Comparison of ENCODE assay signal across 12 mouse cellular contexts in genomic region chr10:82989418-82990025, GRCm38 (mm10). TPM values are rescaled to one million over a fixed set of nuclear protein-coding genes. Genes with fewer than 3 reads are reported as not detected.
A peak's percentile ranks its signal among the peaks of the same experiment; 100 is the strongest.
DNase-seq lines count a peak whose midpoint lies in the region; ATAC-seq and TF ChIP-seq lines count a peak whose summit lies in the region.
"Had no signal": no experiment of that assay in that cellular context is flagged by ENCODE, and none has a peak within 500 bp of the region (broad histone marks: within the 10 kb centered on the region; RNA-seq: fewer than 3 reads in every experiment).

No protein-coding gene starts in this region.

- 56% methylated on average over 13 of the region's 13 CpGs for WGBS in kidney, adult 2 months
- 42% methylated on average over 13 of the region's 13 CpGs for WGBS in kidney, embryonic 16.5 days
- WGBS in midbrain, embryonic 14.5 days, result 42% methylated on average over 13 of the region's 13 CpGs

- TF ChIP-seq CTCF in kidney, adult 2 months (conservative IDR thresholded peaks at IDR 0.05; ENCODE audit: insufficient read depth, insufficient read length, low read depth, low read length), result no peak

- peak; percentile 14 for DNase-seq in embryo, embryonic 10.5 days (ENCODE audit: low spot score)
- no peak for DNase-seq in embryo, embryonic 10 days (ENCODE audit: low spot score)
- peak; percentile 61 for DNase-seq in kidney, adult 2 months
- DNase-seq in kidney, postnatal 14 days, result no peak
- no peak for DNase-seq in midbrain, embryonic 14.5 days
- DNase-seq in frontal cortex, postnatal 36 days (ENCODE audit: low spot score in 2 of 2), result no peak
- DNase-seq: heart, adult 2 months; layer of hippocampus, adult 9-11 months; right cerebral cortex, postnatal 4 days had no signal

- no peaks in the 10 kb centered on the region for H3K36me3 ChIP-seq in kidney, adult 2 months (ENCODE audit: control insufficient read depth, insufficient read depth, low read length)
- no peaks in the 10 kb centered on the region for H3K36me3 ChIP-seq in kidney, embryonic 16.5 days (ENCODE audit: insufficient read depth, low read length)
- no peaks in the 10 kb centered on the region for H3K36me3 ChIP-seq in midbrain, embryonic 14.5 days (ENCODE audit: control insufficient read depth, insufficient read depth, low read length)

- no peak; the same call in 1 of the 2 replicates for ATAC-seq in kidney, embryonic 16.5 days (ENCODE audit: low FRiP score, low TSS enrichment)
- no peak for ATAC-seq in midbrain, embryonic 14.5 days (ENCODE audit: low FRiP score, low TSS enrichment)
- no peak for ATAC-seq in megakaryocyte-erythroid progenitor cell, adult 5-6 weeks (replicated peaks; ENCODE audit: low FRiP score, low TSS enrichment, poor library complexity, severe bottlenecking)
- ATAC-seq: hindbrain, embryonic 16.5 days had no signal

- no peak for TF ChIP-seq POLR2A in kidney, adult 2 months (IDR thresholded peaks at IDR 0.05; ENCODE audit: low read depth, low read length)

- no peaks in the 10 kb centered on the region for H3K9me3 ChIP-seq in kidney, embryonic 16.5 days (ENCODE audit: low read length)
- no peaks in the 10 kb centered on the region for H3K9me3 ChIP-seq in midbrain, embryonic 14.5 days (ENCODE audit: control insufficient read depth, low read length)

- no peak overlapping the region for H3K4me3 ChIP-seq in kidney, adult 2 months (ENCODE audit: insufficient read depth, low read depth, low read length)
- H3K4me3 ChIP-seq in kidney, embryonic 16.5 days (ENCODE audit: low read length), result no peak overlapping the region
- no peak overlapping the region for H3K4me3 ChIP-seq in midbrain, embryonic 14.5 days (replicated peaks; ENCODE audit: low read depth, low read length)
- H3K4me3 ChIP-seq: heart, adult 2 months had no signal

- peaks cover 15% of the 10 kb centered on the region for H3K4me1 ChIP-seq in kidney, adult 2 months (ENCODE audit: control insufficient read depth, insufficient read depth, low read length)
- H3K4me1 ChIP-seq in kidney, embryonic 16.5 days (ENCODE audit: insufficient read depth, low read length), result peaks cover 58% of the 10 kb centered on the region
- H3K4me1 ChIP-seq in midbrain, embryonic 14.5 days (ENCODE audit: control insufficient read depth, insufficient read depth, low read length), result peaks cover 45% of the 10 kb centered on the region

- H3K27me3 ChIP-seq in kidney, adult 2 months (replicated peaks; ENCODE audit: control insufficient read depth, insufficient read depth, low read length), result no peaks in the 10 kb centered on the region
- H3K27me3 ChIP-seq in kidney, embryonic 16.5 days (ENCODE audit: insufficient read depth, low read length), result no peaks in the 10 kb centered on the region
- H3K27me3 ChIP-seq in midbrain, embryonic 14.5 days (ENCODE audit: control insufficient read depth, insufficient read depth, low read length), result no peaks in the 10 kb centered on the region

- H3K4me2 ChIP-seq in kidney, embryonic 16.5 days (replicated peaks; ENCODE audit: low read depth, low read length), result peak overlapping the region; percentile 11; the same call in 1 of the 2 replicates
- H3K4me2 ChIP-seq in midbrain, embryonic 14.5 days (ENCODE audit: low read length), result peak overlapping the region; percentile 19; the same call in 1 of the 2 replicates

- H3K9ac ChIP-seq in kidney, embryonic 16.5 days (replicated peaks; ENCODE audit: low read length), result no peak overlapping the region
- H3K9ac ChIP-seq in midbrain, embryonic 14.5 days (replicated peaks; ENCODE audit: low read length), result no peak overlapping the region

- H3K27ac ChIP-seq in kidney, adult 2 months (ENCODE audit: insufficient read depth, low read depth, low read length), result peak overlapping the region; percentile 66
- peak overlapping the region; percentile 37 for H3K27ac ChIP-seq in kidney, embryonic 16.5 days (ENCODE audit: low read length)
- no peak overlapping the region for H3K27ac ChIP-seq in midbrain, embryonic 14.5 days (replicated peaks; ENCODE audit: low read depth, low read length)

RNA-seq across cellular contexts. Expression of gene Chst11, which starts 4.2 kb away (rescaled TPM):
- 8.0 and 9.2 TPM in 2 replicates for polyA plus RNA-seq in kidney, adult 2 months (2012; rRNA removed)
- polyA plus RNA-seq in kidney, embryonic 16.5 days (2015; fragmentation: Nextera tagmentation; extraction: Ambion mirVana), result 4.8 and 5.2 TPM in 2 replicates
- 4.5 and 5.2 TPM in 2 replicates for polyA plus RNA-seq in midbrain, embryonic 14.5 days (2014; fragmentation: Nextera tagmentation; extraction: Ambion mirVana)
- 14.2 and 15.2 TPM in 2 replicates for total RNA-seq in megakaryocyte-erythroid progenitor cell, adult 5-6 weeks (2014; fragmentation: Nextera tagmentation)
- 19.0 and 24.1 TPM in 2 replicates for total RNA-seq in megakaryocyte-erythroid progenitor cell, adult 5-6 weeks (2017)

Comparison
In these comparisons a context has a peak if more than half of its experiments do, and no peak if none do; other contexts are left out.
1. DNase-seq: peak in embryo, embryonic 10.5 days (single experiment) and kidney, adult 2 months (single experiment); none in embryo, embryonic 10 days (single experiment), kidney, postnatal 14 days (single experiment), midbrain, embryonic 14.5 days (single experiment) and frontal cortex, postnatal 36 days (0 of 2).